Mouse (Mus musculus) olfactory bulb, adult 2 months (tissue): ENCODE results near the gene Gli3.

Experiments
- CTCF ChIP-seq: fragments of 200-500 bp; IDR thresholded peaks from 2 replicates; pipeline ENCODE4 v1.5.1; 2012; ENCODE audit warnings: low read depth, mild to moderate bottlenecking, low read length, moderate library complexity; ENCODE audit not compliant: insufficient read depth
- POLR2A ChIP-seq: fragments of 200-500 bp; IDR thresholded peaks from 2 replicates; pipeline ENCODE4 v1.6.1; 2012; ENCODE audit warnings: mild to moderate bottlenecking, low read depth, low read length, moderate library complexity; ENCODE audit not compliant: insufficient read depth

- TF ChIP-seq CTCF, result no peak
- no peak for TF ChIP-seq POLR2A
These were observed 220.0 kb downstream of the Gli3 start for GRCm38 (mm10) chr13:15683006-15683405.
